Mouse (Mus musculus) bone marrow macrophage, adult 2 months (primary cell): ENCODE data around the gene Thnsl1. TPM values are rescaled to one million over a fixed set of nuclear protein-coding genes. Genes with fewer than 3 reads are reported as not detected.
A peak's percentile ranks its signal among the peaks of the same experiment; 100 is the strongest.

Experiments
- H3K27ac ChIP-seq: 2 replicates; pipeline ENCODE4 v1.5.1; 2012; ENCODE audit warnings: low read depth, low read length; ENCODE audit not compliant: insufficient read depth
- H3K4me1 ChIP-seq: 2 replicates; pipeline ENCODE4 v1.6.1; 2012; ENCODE audit warnings: low read length; ENCODE audit not compliant: control insufficient read depth, insufficient read depth
- H3K4me3 ChIP-seq: 2 replicates; pipeline ENCODE4 v1.5.1; 2012; ENCODE audit warnings: mild to moderate bottlenecking, low read length, moderate library complexity; ENCODE audit not compliant: insufficient read depth
- CTCF ChIP-seq: IDR thresholded peaks from 2 replicates; pipeline ENCODE4 v1.5.1; 2012; ENCODE audit warnings: low read depth, mild to moderate bottlenecking, low read length, moderate library complexity
- POLR2A ChIP-seq: IDR thresholded peaks from 2 replicates; pipeline ENCODE4 v1.6.1; 2012; ENCODE audit warnings: mild to moderate bottlenecking, low read depth, low read length, borderline replicate concordance
- polyA plus RNA-seq: library from polyadenylated mRNA; stranded (reverse); fragments of >200 nt; gene quantifications from 2 replicates; pipeline ENCODE4 v1.2.4, GENCODE M21; 2012; ENCODE audit not compliant: missing spikeins, insufficient read depth, insufficient read length

Thnsl1 gene
- polyA plus RNA-seq, 1 experiment, result 5.1 TPM

GRCm38 (mm10) chr2:21261370-21262006, 56.0 kb downstream of the Thnsl1 start:
- TF ChIP-seq CTCF (peak; percentile 80), POLR2A (no peak)
- Histone ChIP-seq H3K4me1 (no peaks in the 10 kb centered on the region), H3K4me3 (no peak overlapping the region), H3K27ac (no peak overlapping the region)

GRCm38 (mm10) chr2:21264031-21264430, 58.5 kb downstream of the Thnsl1 start:
- Histone ChIP-seq H3K4me3 (no peak overlapping the region), H3K4me1 (no peaks in the 10 kb centered on the region), H3K27ac (no peak overlapping the region)
- TF ChIP-seq POLR2A (no peak), CTCF (no peak)

Other genes with a start within 250 kb of the Thnsl1 start
- 14.7 and 22.7 TPM in 2 replicates for gene Arhgap21, start 236.8 kb upstream of the Thnsl1 start, polyA plus RNA-seq
- 0.72 TPM in 1 of 2 replicates, not detected in the other for gene Enkur, start 359 bp upstream of the Thnsl1 start, polyA plus RNA-seq
- not detected in 2 replicates for gene Gpr158, start 161.8 kb downstream of the Thnsl1 start, polyA plus RNA-seq